Mouse (Mus musculus) kidney, adult 2 months (tissue): ENCODE results near the gene Ctsf.

Experiments used
- CTCF ChIP-seq: fragments of 200-500 bp; conservative IDR thresholded peaks from 2 replicates; pipeline ENCODE4 v1.5.1; 2011; ENCODE audit warnings: low read depth, mild to moderate bottlenecking, control low read depth, low read length, moderate library complexity, mixed read lengths; ENCODE audit not compliant: insufficient read depth, insufficient read length
- POLR2A ChIP-seq: fragments of 200-500 bp; IDR thresholded peaks from one replicate; pipeline ENCODE4 v1.6.1; 2011; ENCODE audit warnings: low read depth, low read length, control low read depth

DNA sequence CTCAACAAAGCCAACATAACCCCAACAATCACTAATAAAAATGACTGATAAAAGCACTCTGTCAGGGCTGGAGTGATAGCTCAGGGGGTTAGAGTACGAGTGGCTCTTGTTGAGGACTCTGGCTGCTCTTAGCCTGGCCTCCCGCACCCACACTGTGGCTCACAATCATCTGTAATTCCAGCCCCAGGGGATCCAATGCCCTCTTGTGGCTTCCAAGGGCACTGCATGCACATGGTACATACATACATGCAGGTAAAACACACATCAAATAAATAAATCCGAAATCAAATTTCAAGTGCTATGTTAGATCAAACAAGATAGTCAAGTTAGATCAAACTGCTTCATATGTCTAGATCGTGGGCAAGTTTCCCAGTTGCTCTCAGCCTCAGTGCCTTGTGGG is 53.2 kb downstream of the Ctsf start:
- peak; percentile 65 for TF ChIP-seq CTCF
- no peak for TF ChIP-seq POLR2A
